Mouse (Mus musculus): ENCODE results near the gene Folr1. TPM values are rescaled to one million over a fixed set of nuclear protein-coding genes. Genes with fewer than 3 reads are reported as not detected.

The Folr1 gene
- total RNA-seq, 1 experiment: 536 TPM

DNA sequence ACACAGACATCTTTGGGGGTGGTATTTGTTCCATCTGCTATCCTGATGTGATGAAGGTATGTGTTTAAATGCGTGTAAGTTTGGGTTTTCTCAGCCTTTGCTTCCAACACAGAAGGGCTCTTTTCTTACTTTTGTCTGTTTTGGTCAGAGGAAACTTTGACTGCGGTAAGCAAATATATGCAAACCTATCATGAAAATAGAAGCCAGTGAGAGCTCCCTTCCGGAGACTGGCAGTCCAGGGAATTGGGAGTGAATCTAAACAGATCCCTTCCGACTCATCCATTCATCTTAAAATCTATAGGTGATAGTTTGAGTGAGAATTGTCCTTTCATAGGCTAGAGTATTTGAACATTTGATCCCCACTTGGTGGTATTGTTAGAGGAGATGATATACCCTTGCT, 17.9 kb upstream of the Folr1 start:
- TF ChIP-seq ZNF384 (IDR thresholded peaks at IDR 0.05; ENCODE audit: low read depth, low read length): no peak
- TF ChIP-seq CHD2 (IDR thresholded peaks at IDR 0.05; ENCODE audit: low read depth, low read length): no peak
- TF ChIP-seq MAFK (IDR thresholded peaks at IDR 0.05; ENCODE audit: insufficient read depth, low read depth, low read length): no peak
- no peak for TF ChIP-seq ZC3H11A (IDR thresholded peaks at IDR 0.05; ENCODE audit: borderline replicate concordance, low read depth, low read length)
- TF ChIP-seq HCFC1 (IDR thresholded peaks at IDR 0.05; ENCODE audit: borderline replicate concordance, insufficient read depth, low read length): no peak
- Histone ChIP-seq H3K27ac (ENCODE audit: insufficient read depth, low read depth, low read length, poor library complexity, severe bottlenecking) (no peak overlapping the region), H3K4me1 (ENCODE audit: control insufficient read depth in 2 of 2, insufficient read depth in 2 of 2, low read length in 2 of 2, poor library complexity in 1 of 2) (peaks cover 0 to 5% of the 10 kb centered on the region in 2 experiments; a peak in 1 of 4 replicates), H3K36me3 (ENCODE audit: control insufficient read depth, insufficient read depth, low read length, poor library complexity, severe bottlenecking) (no peaks in the 10 kb centered on the region), H3K4me3 (ENCODE audit: insufficient read depth in 1 of 2, low read depth in 1 of 2, low read length in 2 of 2, poor library complexity in 1 of 2, severe bottlenecking in 1 of 2) (no peak overlapping the region), H3K9ac (ENCODE audit: insufficient read depth, low read depth, low read length, poor library complexity, severe bottlenecking) (no peak overlapping the region), H3K9me3 (ENCODE audit: control insufficient read depth, insufficient read depth, low read depth, low read length) (no peaks in the 10 kb centered on the region)
- no peak for DNase-seq (ENCODE audit: low read depth, low spot score)
- in situ Hi-C loops (cut with MboI; ENCODE audit: low sequenced_read_pairs in 2 of 2, unreplicated experiment in 2 of 2): no loop called here

DNA sequence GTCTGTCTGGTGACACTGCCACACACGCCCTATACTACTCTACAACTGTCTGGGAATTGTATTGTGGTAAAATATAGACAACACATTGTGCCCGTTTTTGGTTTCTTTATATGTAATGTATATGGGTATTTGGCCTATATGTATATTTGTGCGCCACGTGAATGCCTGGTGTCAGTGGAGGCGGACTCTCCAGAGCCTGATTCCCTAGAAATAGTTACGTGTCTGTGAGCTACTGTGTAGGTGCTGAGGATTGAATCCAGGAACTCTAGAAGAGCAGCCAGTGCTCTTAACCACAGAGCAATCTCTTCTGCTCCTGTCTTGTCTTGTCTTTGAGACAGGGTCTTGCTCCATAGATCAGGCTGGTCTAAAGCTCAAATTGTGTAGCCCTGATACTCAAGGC, 15.7 kb upstream of the Folr1 start:
- Histone ChIP-seq H3K9me3 (ENCODE audit: control insufficient read depth, insufficient read depth, low read depth, low read length) (no peaks in the 10 kb centered on the region), H3K4me3 (ENCODE audit: insufficient read depth in 1 of 2, low read depth in 1 of 2, low read length in 2 of 2, poor library complexity in 1 of 2, severe bottlenecking in 1 of 2) (no peak overlapping the region), H3K4me1 (ENCODE audit: control insufficient read depth in 2 of 2, insufficient read depth in 2 of 2, low read length in 2 of 2, poor library complexity in 1 of 2) (peaks cover 0 to 5% of the 10 kb centered on the region in 2 experiments; a peak in 1 of 4 replicates), H3K27ac (ENCODE audit: insufficient read depth, low read depth, low read length, poor library complexity, severe bottlenecking) (no peak overlapping the region), H3K36me3 (ENCODE audit: control insufficient read depth, insufficient read depth, low read length, poor library complexity, severe bottlenecking) (no peaks in the 10 kb centered on the region), H3K9ac (ENCODE audit: insufficient read depth, low read depth, low read length, poor library complexity, severe bottlenecking) (peak overlapping the region; percentile 5; the same call in 1 of the 2 replicates)
- DNase-seq (ENCODE audit: low read depth, low spot score): no peak
- TF ChIP-seq ZC3H11A (IDR thresholded peaks at IDR 0.05; ENCODE audit: borderline replicate concordance, low read depth, low read length): no peak
- in situ Hi-C loops (cut with MboI; ENCODE audit: low sequenced_read_pairs in 2 of 2, unreplicated experiment in 2 of 2): no loop called here

GRCm38 (mm10) chr7:101884160-101884559, 13.6 kb upstream of the Folr1 start:
- Histone ChIP-seq H3K27ac (ENCODE audit: insufficient read depth, low read depth, low read length, poor library complexity, severe bottlenecking) (no peak overlapping the region), H3K9me3 (ENCODE audit: control insufficient read depth, insufficient read depth, low read depth, low read length) (no peaks in the 10 kb centered on the region)
- in situ Hi-C loops (cut with MboI; ENCODE audit: low sequenced_read_pairs in 2 of 2, unreplicated experiment in 2 of 2): no loop called here

GRCm38 (mm10) chr7:101882413-101883154, 12.0 kb upstream of the Folr1 start:
- H3K4me3 ChIP-seq (ENCODE audit: insufficient read depth in 1 of 2, low read depth in 1 of 2, low read length in 2 of 2, poor library complexity in 1 of 2, severe bottlenecking in 1 of 2): no peak overlapping the region
- in situ Hi-C loops (cut with MboI; ENCODE audit: low sequenced_read_pairs in 2 of 2, unreplicated experiment in 2 of 2): no loop called here
- H3K9ac ChIP-seq (ENCODE audit: insufficient read depth, low read depth, low read length, poor library complexity, severe bottlenecking): no peak overlapping the region

More at GRCm38 (mm10) chr7:101884160-101884559, 13.6 kb upstream of the Folr1 start:
- H3K36me3 ChIP-seq (ENCODE audit: control insufficient read depth, insufficient read depth, low read length, poor library complexity, severe bottlenecking): no peaks in the 10 kb centered on the region
- peaks cover 0 to 5% of the 10 kb centered on the region in 2 experiments; a peak in 1 of 4 replicates for H3K4me1 ChIP-seq (ENCODE audit: control insufficient read depth in 2 of 2, insufficient read depth in 2 of 2, low read length in 2 of 2, poor library complexity in 1 of 2)
- no peak for DNase-seq (ENCODE audit: low read depth, low spot score)
- H3K9ac ChIP-seq (ENCODE audit: insufficient read depth, low read depth, low read length, poor library complexity, severe bottlenecking): no peak overlapping the region
- no peak for TF ChIP-seq HCFC1 (IDR thresholded peaks at IDR 0.05; ENCODE audit: borderline replicate concordance, insufficient read depth, low read length)
- no peak for TF ChIP-seq ZNF384 (IDR thresholded peaks at IDR 0.05; ENCODE audit: low read depth, low read length)
- TF ChIP-seq MAFK (IDR thresholded peaks at IDR 0.05; ENCODE audit: insufficient read depth, low read depth, low read length): no peak
- no peak for TF ChIP-seq ZC3H11A (IDR thresholded peaks at IDR 0.05; ENCODE audit: borderline replicate concordance, low read depth, low read length)
- TF ChIP-seq CHD2 (IDR thresholded peaks at IDR 0.05; ENCODE audit: low read depth, low read length): no peak
- no peak overlapping the region for H3K4me3 ChIP-seq (ENCODE audit: insufficient read depth in 1 of 2, low read depth in 1 of 2, low read length in 2 of 2, poor library complexity in 1 of 2, severe bottlenecking in 1 of 2)

More at GRCm38 (mm10) chr7:101882413-101883154, 12.0 kb upstream of the Folr1 start:
- TF ChIP-seq CHD2 (IDR thresholded peaks at IDR 0.05; ENCODE audit: low read depth, low read length): no peak
- no peak for TF ChIP-seq MAFK (IDR thresholded peaks at IDR 0.05; ENCODE audit: insufficient read depth, low read depth, low read length)
- no peak for TF ChIP-seq ZNF384 (IDR thresholded peaks at IDR 0.05; ENCODE audit: low read depth, low read length)
- TF ChIP-seq HCFC1 (IDR thresholded peaks at IDR 0.05; ENCODE audit: borderline replicate concordance, insufficient read depth, low read length): no peak
- no peak for TF ChIP-seq ZC3H11A (IDR thresholded peaks at IDR 0.05; ENCODE audit: borderline replicate concordance, low read depth, low read length)
- no peaks in the 10 kb centered on the region for H3K9me3 ChIP-seq (ENCODE audit: control insufficient read depth, insufficient read depth, low read depth, low read length)
- H3K27ac ChIP-seq (ENCODE audit: insufficient read depth, low read depth, low read length, poor library complexity, severe bottlenecking): no peak overlapping the region
- no peak for DNase-seq (ENCODE audit: low read depth, low spot score)
- H3K36me3 ChIP-seq (ENCODE audit: control insufficient read depth, insufficient read depth, low read length, poor library complexity, severe bottlenecking): no peaks in the 10 kb centered on the region
- H3K4me1 ChIP-seq (ENCODE audit: control insufficient read depth in 2 of 2, insufficient read depth in 2 of 2, low read length in 2 of 2, poor library complexity in 1 of 2): peaks cover 0 to 5% of the 10 kb centered on the region in 2 experiments; a peak in 1 of 4 replicates
